Mouse (Mus musculus) layer of hippocampus, adult 9-11 months (tissue): ENCODE results near the gene 2310022B05Rik.

Experiments
- DNase-seq: peaks from one replicate; pipeline ENCODE4 v3.0.0; 2022

The 2310022B05Rik gene

DNA sequence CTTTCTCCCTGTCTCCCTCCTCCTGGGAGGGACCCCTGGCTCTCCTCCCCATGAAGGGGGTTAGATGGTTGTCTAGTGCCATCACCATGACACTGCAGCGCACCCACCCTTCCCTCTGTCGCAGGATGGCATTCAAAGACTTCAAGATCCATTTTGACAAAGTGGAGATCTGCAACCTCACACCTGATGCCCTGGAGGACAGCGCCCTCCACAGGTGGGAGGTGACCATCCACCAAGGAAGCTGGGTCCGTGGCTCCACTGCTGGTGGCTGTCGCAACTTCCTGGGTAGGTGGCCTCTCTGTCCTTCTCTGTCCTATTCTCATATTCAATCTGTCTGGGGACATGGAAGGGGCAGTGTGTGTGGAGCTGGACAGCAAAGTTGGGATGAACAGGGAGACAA, 59.1 kb downstream of the 2310022B05Rik start:
- no peak for DNase-seq

DNA sequence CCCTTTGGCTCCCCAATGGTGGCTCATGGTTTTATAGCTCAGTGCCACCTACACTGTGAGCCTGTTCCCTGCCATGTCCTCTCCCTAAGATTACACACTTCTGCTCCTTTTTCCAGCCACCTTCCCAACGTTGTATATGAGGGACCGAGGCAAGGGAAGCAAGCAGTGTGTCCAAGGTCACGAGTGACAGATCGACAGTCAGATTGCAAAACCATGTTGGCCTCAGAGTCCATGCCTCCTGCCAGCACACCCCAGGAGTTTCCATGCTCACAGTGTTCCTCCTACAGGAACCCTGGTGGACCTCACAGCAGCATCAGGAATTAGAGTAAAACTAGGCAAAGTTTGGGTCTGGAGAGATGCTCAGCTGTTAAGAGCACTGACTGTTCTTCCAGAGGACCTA, 73.8 kb downstream of the 2310022B05Rik start:
- no peak for DNase-seq

DNA sequence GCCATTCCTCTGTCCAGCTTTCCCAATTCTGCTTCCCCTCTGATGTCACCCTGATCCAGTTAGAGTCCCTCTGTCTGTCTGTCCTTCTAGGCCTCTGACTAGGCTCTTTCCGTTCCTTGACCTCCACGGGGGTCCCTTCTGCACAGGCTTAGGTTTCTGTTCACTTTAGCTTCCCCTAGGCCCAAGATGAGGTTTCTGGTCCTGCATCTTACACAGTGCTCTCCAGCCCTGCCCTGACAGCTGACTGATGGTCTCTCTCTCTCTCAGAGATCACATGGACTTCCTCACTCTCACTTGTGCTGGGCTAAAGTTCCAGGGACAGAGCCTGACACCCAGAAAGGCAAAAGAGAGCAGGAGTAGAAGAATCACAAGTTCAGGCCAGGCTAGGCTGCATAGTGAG, 76.6 kb downstream of the 2310022B05Rik start:
- no peak for DNase-seq
